Mouse (Mus musculus) thymus, adult 2 months (tissue): Measurements from ENCODE around the gene Bicral.

Source experiments
- CTCF ChIP-seq: fragments of 200-500 bp; IDR thresholded peaks from 2 replicates; pipeline ENCODE4 v1.5.1; 2012; ENCODE audit warnings: mild to moderate bottlenecking, control low read depth, low read length, moderate library complexity, borderline replicate concordance; ENCODE audit not compliant: control insufficient read depth, poor library complexity, insufficient read depth; ENCODE audit errors: extremely low read depth
- POLR2A ChIP-seq: fragments of 200-500 bp; IDR thresholded peaks from 2 replicates; pipeline ENCODE4 v1.6.1; 2012; ENCODE audit warnings: mild to moderate bottlenecking, low read length, control low read depth, moderate library complexity; ENCODE audit not compliant: control insufficient read depth, poor library complexity, insufficient read depth; ENCODE audit errors: extremely low read depth

DNA sequence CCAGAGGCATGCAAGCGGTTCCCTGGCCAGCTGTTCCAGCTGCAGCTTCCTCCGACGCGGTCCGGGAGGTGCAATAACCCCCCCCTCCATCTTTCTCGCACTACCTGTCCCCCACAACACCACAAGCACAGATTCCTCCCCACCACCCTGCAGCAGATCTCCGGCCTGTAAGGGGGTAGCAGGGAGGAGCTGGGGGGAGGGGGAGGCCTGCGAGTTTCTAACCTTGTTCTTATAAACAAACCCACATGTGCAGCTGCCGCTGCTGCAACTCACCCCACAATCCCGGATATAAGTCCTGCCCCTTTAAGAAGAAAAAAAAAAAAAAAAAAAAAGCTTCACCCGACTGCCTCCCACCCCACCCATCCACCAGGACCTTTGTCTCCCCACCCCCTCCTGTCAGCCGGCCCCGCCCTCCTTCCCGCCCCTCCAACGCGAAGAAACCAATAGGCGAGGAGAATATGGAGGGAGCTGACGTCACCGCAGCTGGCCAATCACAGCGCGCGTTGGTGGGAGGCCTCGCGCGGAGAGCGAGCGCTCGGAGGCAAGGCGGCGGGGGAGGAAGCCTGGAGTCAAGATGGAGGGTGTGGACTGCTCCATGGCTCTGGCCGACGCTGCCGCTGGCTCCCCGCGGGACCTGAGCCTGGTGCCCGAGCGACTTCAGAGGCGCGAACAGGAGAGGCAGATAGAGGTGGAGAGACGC lies 32.0 kb upstream of the Bicral start, which contains the start of gene Tbcc:
- TF ChIP-seq CTCF (0 out of 2 replicates have a peak, but pooled peaks have one; percentile 19), POLR2A (peak; percentile 93)
